Comparison of ENCODE assay signal across 18 mouse cellular contexts in the genomic region with DNA sequence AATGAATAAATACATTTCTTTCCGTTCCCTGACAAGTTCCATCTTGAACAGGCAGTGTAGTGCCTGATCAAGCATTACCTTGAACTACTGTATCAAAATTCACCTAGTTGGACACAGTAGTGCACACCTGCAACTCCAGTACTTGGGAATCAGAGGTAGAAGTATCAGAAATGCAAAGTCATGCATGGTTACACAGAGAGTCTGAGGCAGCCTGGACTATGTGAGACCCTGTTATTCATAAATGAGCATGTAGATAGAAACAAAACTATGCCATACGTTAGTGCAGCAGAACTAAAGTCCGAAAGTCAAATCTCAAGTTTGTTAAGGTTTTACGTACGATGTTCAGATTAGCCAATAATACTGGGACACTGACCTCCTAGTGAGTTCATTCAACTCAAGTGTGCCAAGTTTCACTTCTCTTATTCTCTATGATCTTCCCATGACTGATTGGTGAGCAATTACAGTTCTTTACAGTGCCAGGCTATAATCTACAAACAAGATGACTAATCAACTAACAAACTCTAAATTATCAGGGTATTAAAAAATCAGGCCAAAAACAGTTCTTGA. TPM values are rescaled to one million over a fixed set of nuclear protein-coding genes. Genes with fewer than 3 reads are reported as not detected.
DNase-seq lines count a peak whose midpoint lies in the region; ATAC-seq and TF ChIP-seq lines count a peak whose summit lies in the region.
"Had no signal": no experiment of that assay in that cellular context is flagged by ENCODE, and none has a peak within 500 bp of the region (broad histone marks: within the 10 kb centered on the region; RNA-seq: fewer than 3 reads in every experiment).

No protein-coding gene starts in this region.

- 60% methylated on average over 5 of the region's 5 CpGs for WGBS in cerebellum, adult 2 months
- 79% methylated on average over 5 of the region's 5 CpGs for WGBS in kidney, postnatal 0 days

- no peak for DNase-seq in cerebellum, adult 2 months
- no peak for DNase-seq in cerebellum, postnatal 4 days (ENCODE audit: low spot score in 2 of 2)
- DNase-seq in kidney, postnatal 0 days (ENCODE audit: low spot score) = no peak
- DNase-seq in kidney, postnatal 36 days = no peak
- DNase-seq in adipocyte (ENCODE audit: low spot score) (peak; percentile 25), MN1 (ENCODE audit: low spot score) (no peak)
- DNase-seq in cerebellum, postnatal 36 days = no peak
- DNase-seq: cerebellum, postnatal 14 days; heart, adult 18-20 months; lung, adult 2 months; spleen, adult 18-20 months had no signal

- no peaks in the 10 kb centered on the region for H3K27me3 ChIP-seq in cerebellum, adult 2 months (ENCODE audit: control insufficient read depth, insufficient read depth, low read length)
- no peaks in the 10 kb centered on the region for H3K27me3 ChIP-seq in kidney, postnatal 0 days (ENCODE audit: insufficient read depth, low read length)
- H3K27me3 ChIP-seq: forebrain, embryonic 15.5 days; heart, embryonic 15.5 days; hindbrain, embryonic 13.5 days; midbrain, embryonic 15.5 days; stomach, embryonic 15.5 days had no signal

- TF ChIP-seq CTCF in cerebellum, adult 2 months (IDR thresholded peaks at IDR 0.05; ENCODE audit: borderline replicate concordance, insufficient read depth, low read depth, low read length) = peak; percentile 3; the same call in 1 of the 2 replicates
- TF ChIP-seq CTCF in kidney, postnatal 0 days (IDR thresholded peaks at IDR 0.05; ENCODE audit: low read depth) = no peak

- peaks cover 11% of the 10 kb centered on the region for H3K4me1 ChIP-seq in cerebellum, adult 2 months (ENCODE audit: control insufficient read depth, insufficient read depth, low read length)
- no peaks in the 10 kb centered on the region for H3K4me1 ChIP-seq in kidney, postnatal 0 days (replicated peaks; ENCODE audit: insufficient read depth, low read length)
- H3K4me1 ChIP-seq: forebrain, embryonic 15.5 days; hindbrain, embryonic 13.5 days; midbrain, embryonic 15.5 days; stomach, embryonic 15.5 days had no signal

- no peak for TF ChIP-seq POLR2A in cerebellum, adult 2 months (IDR thresholded peaks at IDR 0.05; ENCODE audit: borderline replicate concordance, insufficient read depth, low read length)

- no peak overlapping the region for H3K4me3 ChIP-seq in cerebellum, adult 2 months (replicated peaks; ENCODE audit: insufficient read depth, low read depth, low read length)
- H3K4me3 ChIP-seq in kidney, postnatal 0 days (replicated peaks; ENCODE audit: low read depth, low read length) = no peak overlapping the region
- H3K4me3 ChIP-seq: forebrain, embryonic 15.5 days; heart, embryonic 15.5 days; hindbrain, embryonic 13.5 days; midbrain, embryonic 15.5 days; stomach, embryonic 15.5 days had no signal

- H3K4me2 ChIP-seq in kidney, postnatal 0 days (ENCODE audit: low read length) = no peak overlapping the region
- H3K4me2 ChIP-seq: forebrain, embryonic 15.5 days; heart, embryonic 15.5 days; hindbrain, embryonic 13.5 days; midbrain, embryonic 15.5 days; stomach, embryonic 15.5 days had no signal

- H3K9me3 ChIP-seq in kidney, postnatal 0 days (replicated peaks; ENCODE audit: low read length) = no peaks in the 10 kb centered on the region
- H3K9me3 ChIP-seq: forebrain, embryonic 15.5 days; heart, embryonic 15.5 days; hindbrain, embryonic 13.5 days; midbrain, embryonic 15.5 days; stomach, embryonic 15.5 days had no signal

- H3K27ac ChIP-seq in cerebellum, adult 2 months (ENCODE audit: insufficient read depth, low read length) = no peak overlapping the region
- no peak overlapping the region for H3K27ac ChIP-seq in kidney, postnatal 0 days
- H3K27ac ChIP-seq: forebrain, embryonic 15.5 days; heart, embryonic 15.5 days; hindbrain, embryonic 13.5 days; midbrain, embryonic 15.5 days; stomach, embryonic 15.5 days had no signal

- ATAC-seq in kidney, postnatal 0 days (replicated peaks; ENCODE audit: low FRiP score, low read depth) = peak; percentile 65
- peak; percentile 94 for ATAC-seq in megakaryocyte, adult 5-6 weeks (ENCODE audit: poor library complexity, severe bottlenecking)
- ATAC-seq: activated CD4-positive, CD25-positive, alpha-beta regulatory T cell, adult 4 months; forebrain, embryonic 15.5 days; midbrain, embryonic 15.5 days had no signal

- H3K36me3 ChIP-seq in kidney, postnatal 0 days (ENCODE audit: insufficient read depth, low read length) = no peaks in the 10 kb centered on the region
- H3K36me3 ChIP-seq: forebrain, embryonic 15.5 days; heart, embryonic 15.5 days; hindbrain, embryonic 13.5 days; midbrain, embryonic 15.5 days; stomach, embryonic 15.5 days had no signal

- H3K9ac ChIP-seq in kidney, postnatal 0 days (ENCODE audit: low read depth, low read length) = no peak overlapping the region
- H3K9ac ChIP-seq: forebrain, embryonic 15.5 days; heart, embryonic 15.5 days; hindbrain, embryonic 13.5 days; midbrain, embryonic 15.5 days; stomach, embryonic 15.5 days had no signal

RNA-seq across cellular contexts. Expression of a gene that starts 50.5 kb away (rescaled TPM):
- polyA plus RNA-seq in cerebellum, adult 2 months (2012; rRNA removed) = 67.2 and 67.7 TPM in 2 replicates
- polyA plus RNA-seq in kidney, postnatal 0 days (2015; fragmentation: Nextera tagmentation; extraction: Ambion mirVana) = 96.4 and 98.2 TPM in 2 replicates
- total RNA-seq in megakaryocyte, adult 5-6 weeks (2015) = 84.3 and 90.3 TPM in 2 replicates
- total RNA-seq in megakaryocyte, adult 5-6 weeks (2017) = 52.5 and 52.6 TPM in 2 replicates

RNA-seq across cellular contexts. Expression of a gene that starts 51.5 kb away (rescaled TPM):
- 41.5 and 41.6 TPM in 2 replicates for polyA plus RNA-seq in cerebellum, adult 2 months (2012; rRNA removed)
- 2.1 and 2.7 TPM in 2 replicates for polyA plus RNA-seq in kidney, postnatal 0 days (2015; fragmentation: Nextera tagmentation; extraction: Ambion mirVana)
- total RNA-seq in megakaryocyte, adult 5-6 weeks (2015) = 0.58 and 1.2 TPM in 2 replicates
- 0.37 and 1.3 TPM in 2 replicates for total RNA-seq in megakaryocyte, adult 5-6 weeks (2017)

Comparison
In these comparisons a context has a peak if more than half of its experiments do, and no peak if none do; other contexts are left out.
1. RNA of a gene that starts 51.5 kb away (polyA plus RNA-seq): 41.5 to 41.6 TPM in cerebellum, adult 2 months; 2.1 to 2.7 TPM in kidney, postnatal 0 days; every median in the first group is over 10 times any median in the second.